Mouse (Mus musculus): ENCODE results near the gene Dcaf8.
"Not testable (repeated sequence)": the region's sequence is repeated elsewhere in the genome, so short reads cannot be mapped to it uniquely, and the experiment has no call there.

Dcaf8 gene

GRCm38 (mm10) chr1:172218164-172218910, 70.5 kb downstream of the Dcaf8 start:
- DNase-seq (ENCODE audit: low spot score), result no peak

DNA sequence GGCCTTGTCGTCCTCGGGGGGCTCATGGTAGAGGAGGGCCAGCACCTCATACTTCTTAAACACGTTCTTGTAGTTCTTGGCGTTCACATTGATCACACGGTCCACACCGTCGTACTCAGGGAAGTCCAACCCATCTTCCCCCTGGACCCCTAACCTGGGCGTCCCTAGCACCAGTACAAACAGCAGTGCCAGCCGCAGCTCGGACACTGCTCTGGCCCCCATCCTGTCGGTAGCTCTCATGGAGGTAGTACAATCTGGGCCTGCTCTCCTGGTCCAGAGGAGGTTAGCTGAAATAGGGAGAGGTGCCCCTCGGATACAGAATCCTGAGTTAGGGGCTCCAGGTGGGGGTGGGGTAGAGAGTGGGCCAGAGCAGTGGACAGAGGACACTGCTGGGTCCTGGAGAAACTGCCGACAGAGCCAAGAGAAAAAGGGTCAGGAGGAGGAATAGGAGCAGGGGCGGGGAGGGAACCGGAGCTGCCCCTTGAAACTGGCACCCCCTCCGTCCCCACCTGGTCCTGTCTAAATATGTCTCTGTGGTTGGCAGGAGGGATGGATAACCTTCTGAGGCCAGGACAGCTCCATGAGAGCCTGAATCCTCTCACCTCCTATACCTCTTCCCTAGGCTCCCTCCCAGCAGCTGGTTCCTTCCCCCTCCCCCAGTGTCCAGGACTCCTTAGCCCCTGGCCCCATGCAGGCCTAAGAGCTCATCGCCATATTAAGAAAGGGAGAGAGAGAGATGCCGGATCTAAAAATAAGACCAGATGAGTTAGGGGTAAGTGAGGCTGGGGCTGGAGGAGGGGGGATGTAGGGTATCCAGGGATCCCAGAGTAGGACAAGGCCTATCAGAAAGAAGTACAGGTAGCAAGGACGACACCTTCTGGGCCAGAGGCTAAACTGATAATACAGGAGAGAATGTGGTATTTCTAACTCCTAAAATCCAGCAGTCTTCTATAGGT, 71.8 kb downstream of the Dcaf8 start, which contains the start of gene Casq1:
Gene Casq1 (minus strand): TSS at position 418 of the 956 bp plus-strand sequence.
- no peak for DNase-seq (ENCODE audit: low spot score)

DNA sequence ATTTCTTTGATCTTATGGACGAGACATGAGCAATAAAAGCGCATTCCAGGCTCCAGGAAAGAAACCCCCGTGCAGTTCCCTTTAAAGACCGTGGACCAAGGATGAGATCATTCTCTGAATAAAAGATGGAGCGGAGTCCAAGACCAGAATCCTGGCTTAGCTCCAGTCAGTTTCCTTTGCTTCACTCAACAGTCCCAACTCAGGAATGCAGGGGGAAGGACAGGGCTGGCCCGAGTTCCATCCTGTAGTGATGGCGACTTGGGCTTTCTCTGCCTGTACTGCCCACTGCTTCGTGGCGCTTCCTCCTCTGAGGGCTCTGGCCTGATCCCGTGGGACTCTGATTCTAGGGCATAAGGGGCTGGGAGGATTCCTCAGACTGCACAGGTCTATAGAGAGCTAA, 72.5 kb downstream of the Dcaf8 start:
- DNase-seq (ENCODE audit: low spot score), result peak; percentile 29

DNA sequence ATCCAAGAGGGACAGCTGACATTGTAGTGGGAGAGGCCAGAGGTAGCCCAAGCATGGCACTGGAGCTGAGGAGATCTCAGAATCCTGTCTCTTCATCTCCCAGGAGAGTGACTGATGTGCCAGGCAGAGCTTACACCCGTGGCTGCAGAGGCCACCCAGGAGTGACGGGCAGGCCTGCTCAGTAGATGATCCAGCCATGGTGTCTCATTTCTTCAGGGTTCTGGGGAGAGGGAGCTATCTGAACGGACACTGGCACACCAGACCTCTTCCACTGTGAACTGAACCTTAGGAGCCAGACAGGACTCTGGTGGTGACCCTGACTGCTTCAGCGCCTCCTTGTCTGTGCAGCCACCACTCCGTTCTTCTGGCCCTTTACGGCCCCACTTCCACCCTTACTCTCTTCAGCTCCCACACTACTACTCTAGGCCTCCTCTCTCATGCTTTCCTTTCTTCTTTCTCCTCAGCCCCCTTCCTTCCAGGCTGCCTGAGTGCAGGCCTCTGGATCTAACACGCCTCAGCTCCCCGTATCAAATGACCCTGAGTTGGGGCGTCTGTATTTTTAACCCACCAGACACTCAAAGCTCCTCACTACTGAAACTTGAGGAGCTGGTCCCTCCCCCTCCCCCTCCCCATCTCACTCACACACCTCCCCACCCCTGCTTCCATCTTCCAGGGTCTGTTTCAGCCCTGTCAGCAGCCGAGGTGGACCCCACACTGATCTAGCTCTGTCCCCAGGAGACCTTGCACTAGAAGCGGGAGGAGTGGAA, 73.6 kb downstream of the Dcaf8 start:
- no peak for DNase-seq (ENCODE audit: low spot score)

DNA sequence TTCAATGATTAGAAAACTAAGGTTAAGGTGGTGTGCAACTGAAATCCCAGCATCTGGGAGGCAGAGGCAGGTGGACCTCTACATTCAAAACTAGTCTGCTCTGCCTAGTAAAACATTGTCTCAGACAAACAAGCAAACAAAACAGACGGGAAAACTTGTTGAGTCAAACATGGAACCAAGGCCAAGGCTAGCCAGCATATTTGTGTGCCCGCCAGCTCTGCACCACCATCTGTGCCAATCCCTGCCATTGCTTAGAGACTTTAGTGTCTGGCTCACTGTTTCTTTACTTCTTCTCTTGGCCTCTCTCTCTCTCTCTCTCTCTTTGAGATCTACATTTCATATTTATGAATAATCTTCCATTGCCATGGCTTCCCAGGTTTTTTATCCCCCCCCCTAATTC, 80.3 kb downstream of the Dcaf8 start:
- DNase-seq (ENCODE audit: low spot score), result no peak

- DNase-seq (ENCODE audit: low spot score), result no peak
Observed at GRCm38 (mm10) chr1:172229215-172229614, 81.3 kb downstream of the Dcaf8 start.

DNA sequence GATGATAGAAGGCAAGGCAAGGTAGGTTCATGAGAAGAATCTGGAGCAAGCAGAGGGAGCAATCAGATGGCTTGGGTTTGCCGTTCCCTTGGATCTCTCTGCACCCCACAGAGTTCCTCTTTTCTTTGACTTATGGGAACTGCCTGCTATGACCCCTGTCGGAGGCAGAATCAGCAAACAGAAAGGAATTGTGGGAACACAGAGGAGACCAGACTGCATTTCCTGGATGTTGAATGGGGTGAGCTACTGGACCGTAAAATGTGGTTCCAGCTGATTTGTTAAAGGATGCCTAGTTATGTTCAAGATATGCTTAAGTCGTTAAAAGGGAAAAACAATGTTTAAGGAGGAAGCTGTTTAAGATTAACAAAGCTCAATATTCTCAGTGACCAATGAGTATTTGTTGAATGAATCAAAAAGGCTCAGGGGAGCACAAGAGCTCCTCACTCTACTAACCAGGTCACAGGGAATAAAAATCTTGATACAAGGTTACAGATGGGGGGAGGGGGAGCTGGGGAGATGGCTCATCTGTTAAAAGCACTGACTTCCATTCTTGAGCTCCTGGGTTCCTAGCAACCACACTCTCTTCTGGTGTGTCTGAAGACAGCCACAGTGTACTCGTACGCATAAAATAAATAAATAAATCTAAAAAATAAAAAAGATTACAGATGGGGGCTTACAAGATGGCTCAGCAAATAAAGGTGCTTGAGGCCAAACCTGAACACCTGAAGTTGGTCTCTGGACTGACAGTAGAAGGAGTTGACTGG, 93.2 kb downstream of the Dcaf8 start:
- no peak for DNase-seq (ENCODE audit: low spot score)

GRCm38 (mm10) chr1:172242401-172242800, 94.5 kb downstream of the Dcaf8 start:
- DNase-seq (ENCODE audit: low spot score), result no peak

DNA sequence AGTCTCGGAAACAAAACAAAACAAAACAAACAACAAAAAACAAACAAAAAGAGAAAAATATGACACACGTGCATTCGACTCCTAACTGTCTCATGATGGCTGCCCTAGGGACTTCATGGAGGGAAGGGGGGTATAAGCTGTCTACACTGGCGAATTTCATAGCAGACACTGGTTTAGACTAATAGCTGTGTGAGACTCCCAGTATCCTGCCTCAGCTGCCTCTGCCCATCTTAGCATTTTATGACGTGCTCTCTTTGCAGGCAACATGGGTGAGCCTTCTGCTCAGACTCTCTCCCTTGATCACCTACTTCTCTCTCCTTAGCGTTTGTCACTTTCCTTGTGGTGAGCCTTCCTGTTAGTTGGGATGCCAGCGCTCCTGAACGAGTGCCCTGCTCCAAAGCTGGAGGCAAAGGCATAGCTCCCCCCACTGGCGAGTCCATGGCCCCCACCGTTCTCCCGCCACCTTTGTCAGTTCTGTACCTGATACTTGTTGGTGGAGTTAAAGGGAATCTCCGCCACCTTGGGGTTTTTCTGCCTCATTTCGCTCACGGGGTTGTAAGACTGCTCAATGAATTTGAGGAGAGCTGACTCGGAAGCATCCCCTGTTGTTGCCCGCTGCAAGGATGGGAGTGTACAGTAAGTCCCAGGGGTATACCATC, 95.8 kb downstream of the Dcaf8 start:
- DNase-seq (ENCODE audit: low spot score), result no peak

DNA sequence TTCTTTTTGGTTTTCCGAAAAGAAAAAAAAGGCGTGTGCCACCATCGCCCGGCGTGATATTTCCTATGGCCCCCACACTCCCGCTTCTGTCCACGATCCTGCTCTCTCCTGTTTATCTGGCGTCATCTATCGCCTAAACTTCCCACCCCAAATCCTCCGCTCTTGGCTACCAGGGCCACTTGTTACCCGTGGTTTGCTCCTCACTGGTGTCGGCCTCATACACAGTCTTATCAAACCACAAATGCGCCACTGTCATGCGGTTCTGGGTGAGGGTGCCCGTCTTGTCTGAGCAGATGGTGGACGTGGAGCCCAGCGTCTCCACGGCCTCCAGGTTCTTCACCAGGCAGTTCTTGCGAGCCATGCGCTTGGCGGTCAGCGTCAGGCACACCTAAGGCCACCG, 96.8 kb downstream of the Dcaf8 start:
- DNase-seq (ENCODE audit: low spot score), result not testable (repeated sequence)

Measured in urinary bladder, postnatal 25 days (tissue).